Comparison of ENCODE assay signal across 17 mouse cellular contexts in genomic region chr9:102497089-102497690, GRCm38 (mm10). TPM values are rescaled to one million over a fixed set of nuclear protein-coding genes. Genes with fewer than 3 reads are reported as not detected.
DNase-seq lines count a peak whose midpoint lies in the region; ATAC-seq and TF ChIP-seq lines count a peak whose summit lies in the region.
"Had no signal": no experiment of that assay in that cellular context is flagged by ENCODE, and none has a peak within 500 bp of the region (broad histone marks: within the 10 kb centered on the region; RNA-seq: fewer than 3 reads in every experiment).

No protein-coding gene starts in this region.

- DNase-seq in cerebellum, postnatal 10 days: peak; percentile 64 to 66
- DNase-seq in cerebellum, adult 9-10 months: no peak
- DNase-seq in kidney, adult 18-20 months: peak; percentile 15
- no peak for DNase-seq in kidney, adult 8-10 months
- DNase-seq in midbrain, embryonic 11.5 days (ENCODE audit: low spot score, missing footprints): peak; percentile 26
- no peak for DNase-seq in stomach, postnatal 0 days (ENCODE audit: low spot score)
- DNase-seq: midbrain, embryonic 14.5 days; spleen, adult 18-20 months had no signal

- no peak for TF ChIP-seq CTCF in stomach, postnatal 0 days (IDR thresholded peaks at IDR 0.05; ENCODE audit: low read depth)

- H3K4me2 ChIP-seq in midbrain, embryonic 11.5 days: no peak overlapping the region
- no peak overlapping the region for H3K4me2 ChIP-seq in midbrain, embryonic 16.5 days (ENCODE audit: low read length)
- no peak overlapping the region for H3K4me2 ChIP-seq in stomach, postnatal 0 days (replicated peaks; ENCODE audit: low read depth)
- no peak overlapping the region for H3K4me2 ChIP-seq in neural tube, embryonic 15.5 days
- H3K4me2 ChIP-seq: forebrain, embryonic 12.5 days; hindbrain, embryonic 12.5 days; liver, embryonic 11.5 days; lung, embryonic 15.5 days; stomach, embryonic 15.5 days had no signal

- ATAC-seq in midbrain, embryonic 11.5 days (ENCODE audit: low FRiP score): no peak
- no peak for ATAC-seq in midbrain, embryonic 16.5 days
- 0 out of 2 replicates have a peak, but pooled peaks have one; percentile 36 for ATAC-seq in stomach, postnatal 0 days (ENCODE audit: low FRiP score, low TSS enrichment)
- ATAC-seq in neural tube, embryonic 15.5 days (ENCODE audit: low FRiP score): no peak
- ATAC-seq: inflammation-experienced regulatory T-cells, adult 6 months had no signal

- 90% methylated on average over 9 of the region's 9 CpGs for WGBS in midbrain, embryonic 11.5 days
- 91% methylated on average over 9 of the region's 9 CpGs for WGBS in midbrain, embryonic 16.5 days
- 83% methylated on average over 9 of the region's 9 CpGs for WGBS in stomach, postnatal 0 days
- 87% methylated on average over 9 of the region's 9 CpGs for WGBS in neural tube, embryonic 15.5 days

- no peak overlapping the region for H3K9ac ChIP-seq in midbrain, embryonic 11.5 days (ENCODE audit: low read length)
- H3K9ac ChIP-seq in midbrain, embryonic 16.5 days (ENCODE audit: low read depth, low read length): no peak overlapping the region
- H3K9ac ChIP-seq in stomach, postnatal 0 days (ENCODE audit: low read length): no peak overlapping the region
- H3K9ac ChIP-seq in neural tube, embryonic 15.5 days (replicated peaks): no peak overlapping the region
- H3K9ac ChIP-seq: forebrain, embryonic 12.5 days; hindbrain, embryonic 12.5 days; lung, embryonic 15.5 days; stomach, embryonic 15.5 days had no signal

- no peak for TF ChIP-seq EP300 in stomach, postnatal 0 days (optimal IDR thresholded peaks at IDR 0.05)

- no peak overlapping the region for H3K4me3 ChIP-seq in midbrain, embryonic 11.5 days (ENCODE audit: low read depth, low read length)
- H3K4me3 ChIP-seq in midbrain, embryonic 16.5 days (ENCODE audit: low read depth, low read length): no peak overlapping the region
- no peak overlapping the region for H3K4me3 ChIP-seq in stomach, postnatal 0 days (ENCODE audit: low read depth, low read length)
- H3K4me3 ChIP-seq in neural tube, embryonic 15.5 days (replicated peaks): no peak overlapping the region
- H3K4me3 ChIP-seq: forebrain, embryonic 12.5 days; hindbrain, embryonic 12.5 days; limb, embryonic 10.5 days; lung, embryonic 15.5 days; stomach, embryonic 15.5 days had no signal

- H3K9me3 ChIP-seq in midbrain, embryonic 11.5 days (ENCODE audit: control insufficient read depth, low read length): no peaks in the 10 kb centered on the region
- H3K9me3 ChIP-seq in midbrain, embryonic 16.5 days (replicated peaks; ENCODE audit: control insufficient read depth, low read length, poor library complexity, severe bottlenecking): no peaks in the 10 kb centered on the region
- no peaks in the 10 kb centered on the region for H3K9me3 ChIP-seq in stomach, postnatal 0 days (ENCODE audit: control insufficient read depth, low read length)
- H3K9me3 ChIP-seq in neural tube, embryonic 15.5 days (replicated peaks): no peaks in the 10 kb centered on the region
- H3K9me3 ChIP-seq: forebrain, embryonic 12.5 days; hindbrain, embryonic 12.5 days; limb, embryonic 10.5 days; lung, embryonic 15.5 days; stomach, embryonic 15.5 days had no signal

- no peaks in the 10 kb centered on the region for H3K36me3 ChIP-seq in midbrain, embryonic 11.5 days (ENCODE audit: control insufficient read depth, insufficient read depth, low read length)
- H3K36me3 ChIP-seq in midbrain, embryonic 16.5 days (ENCODE audit: control insufficient read depth, insufficient read depth, low read length): no peaks in the 10 kb centered on the region
- no peaks in the 10 kb centered on the region for H3K36me3 ChIP-seq in stomach, postnatal 0 days (ENCODE audit: control insufficient read depth, insufficient read depth, low read length)
- no peaks in the 10 kb centered on the region for H3K36me3 ChIP-seq in neural tube, embryonic 15.5 days
- H3K36me3 ChIP-seq: forebrain, embryonic 12.5 days; hindbrain, embryonic 12.5 days; limb, embryonic 10.5 days; lung, embryonic 15.5 days; stomach, embryonic 15.5 days had no signal

- no peaks in the 10 kb centered on the region for H3K4me1 ChIP-seq in midbrain, embryonic 11.5 days (ENCODE audit: control insufficient read depth, insufficient read depth, low read length)
- no peaks in the 10 kb centered on the region for H3K4me1 ChIP-seq in midbrain, embryonic 16.5 days (ENCODE audit: control insufficient read depth, insufficient read depth, low read length)
- H3K4me1 ChIP-seq in stomach, postnatal 0 days (replicated peaks; ENCODE audit: control insufficient read depth, insufficient read depth): no peaks in the 10 kb centered on the region
- no peaks in the 10 kb centered on the region for H3K4me1 ChIP-seq in neural tube, embryonic 15.5 days
- H3K4me1 ChIP-seq: stomach, embryonic 15.5 days had no signal

- H3K27me3 ChIP-seq in midbrain, embryonic 11.5 days (ENCODE audit: control insufficient read depth, insufficient read depth, low read length): no peaks in the 10 kb centered on the region
- H3K27me3 ChIP-seq in midbrain, embryonic 16.5 days (ENCODE audit: control insufficient read depth, insufficient read depth, low read depth, low read length): no peaks in the 10 kb centered on the region
- no peaks in the 10 kb centered on the region for H3K27me3 ChIP-seq in stomach, postnatal 0 days (ENCODE audit: control insufficient read depth, insufficient read depth, low read length)
- H3K27me3 ChIP-seq in neural tube, embryonic 15.5 days (replicated peaks): no peaks in the 10 kb centered on the region
- H3K27me3 ChIP-seq: hindbrain, embryonic 12.5 days; lung, embryonic 15.5 days; stomach, embryonic 15.5 days had no signal

- H3K27ac ChIP-seq in midbrain, embryonic 11.5 days (ENCODE audit: low read depth, low read length): no peak overlapping the region
- H3K27ac ChIP-seq in midbrain, embryonic 16.5 days (ENCODE audit: low read length): no peak overlapping the region
- H3K27ac ChIP-seq in stomach, postnatal 0 days (replicated peaks): no peak overlapping the region
- H3K27ac ChIP-seq in neural tube, embryonic 15.5 days (replicated peaks): no peak overlapping the region
- H3K27ac ChIP-seq: forebrain, embryonic 12.5 days; hindbrain, embryonic 12.5 days; limb, embryonic 10.5 days; lung, embryonic 15.5 days; stomach, embryonic 15.5 days had no signal

RNA-seq across cellular contexts. Expression of gene Ky, which starts 8.4 kb away (rescaled TPM):
- 0.18 and 0.44 TPM in 2 replicates for polyA plus RNA-seq in midbrain, embryonic 11.5 days (2014; fragmentation: Nextera tagmentation; extraction: Ambion mirVana)
- polyA plus RNA-seq in midbrain, embryonic 16.5 days (2015; fragmentation: Nextera tagmentation; extraction: Ambion mirVana): 0.51 and 0.90 TPM in 2 replicates
- 0.08 and 0.13 TPM in 2 replicates for polyA plus RNA-seq in stomach, postnatal 0 days (2015; fragmentation: Nextera tagmentation; extraction: Ambion mirVana)
- 0.70 and 1.5 TPM in 2 replicates for polyA plus RNA-seq in neural tube, embryonic 15.5 days (2015; fragmentation: Nextera tagmentation; extraction: Ambion mirVana)
- polyA plus RNA-seq: liver, embryonic 11.5 days had no signal

Comparison
In these comparisons a context has a peak if more than half of its experiments do, and no peak if none do; other contexts are left out.
1. DNase-seq: peak in cerebellum, postnatal 10 days (2 of 2), kidney, adult 18-20 months (single experiment) and midbrain, embryonic 11.5 days (single experiment); none in cerebellum, adult 9-10 months (single experiment), kidney, adult 8-10 months (0 of 2) and stomach, postnatal 0 days (single experiment).